Mouse (Mus musculus) forebrain, embryonic 15.5 days (tissue): ENCODE results near the gene Mogat2. TPM values are rescaled to one million over a fixed set of nuclear protein-coding genes. Genes with fewer than 3 reads are reported as not detected.

Experiments used
- ATAC-seq: fragments of 200-750 bp; cut with Nextera tagmentation; replicated peaks from 2 replicates; pipeline ENCODE4 v1.8.0; 2017; ENCODE audit warnings: mild to moderate bottlenecking, moderate TSS enrichment, moderate library complexity
- H3K27ac ChIP-seq: fragments of 300-500 bp; sonication (generic); replicated peaks from 2 replicates; pipeline ENCODE4 v1.5.1; 2015; ENCODE audit warnings: mild to moderate bottlenecking, inconsistent platforms
- H3K27me3 ChIP-seq: fragments of 300-500 bp; sonication (generic); 2 replicates; pipeline ENCODE4 v1.6.1; 2015; ENCODE audit warnings: inconsistent platforms
- H3K36me3 ChIP-seq: fragments of 300-500 bp; sonication (generic); 2 replicates; pipeline ENCODE4 v1.6.1; 2015; ENCODE audit warnings: mild to moderate bottlenecking, inconsistent platforms
- H3K4me1 ChIP-seq: fragments of 300-500 bp; sonication (generic); 2 replicates; pipeline ENCODE4 v1.6.1; 2015; ENCODE audit warnings: inconsistent platforms
- H3K4me2 ChIP-seq: fragments of 300-500 bp; sonication (generic); replicated peaks from 2 replicates; pipeline ENCODE4 v1.6.1; 2015; ENCODE audit warnings: mild to moderate bottlenecking, inconsistent platforms
- H3K4me3 ChIP-seq: fragments of 300-500 bp; sonication (generic); 2 replicates; pipeline ENCODE4 v1.5.1; 2015; ENCODE audit warnings: mild to moderate bottlenecking, inconsistent platforms
- H3K9ac ChIP-seq: fragments of 300-500 bp; sonication (generic); replicated peaks from 2 replicates; pipeline ENCODE4 v1.6.1; 2015; ENCODE audit warnings: mild to moderate bottlenecking, inconsistent platforms
- H3K9me3 ChIP-seq: fragments of 300-500 bp; sonication (generic); 2 replicates; pipeline ENCODE4 v1.6.1; 2016; ENCODE audit warnings: inconsistent platforms
- WGBS: fragments of 180-500 bp; shearing (Covaris S2); methylation state at CpG from one replicate; pipeline ENCODE4 v1.1.7; 2015; ENCODE audit warnings: mixed read lengths; 5-methylcytosine and 5-hydroxymethylcytosine counted together
- polyA plus RNA-seq: library from polyadenylated mRNA; unstranded; fragments of >200 nt; fragmentation: Nextera tagmentation; extraction: Ambion mirVana; gene quantifications from 2 replicates; pipeline ENCODE4 v1.2.1, GENCODE M21; 2015

Mogat2 gene
- polyA plus RNA-seq, 1 experiment from 2014 or later: 1.2 TPM

- Histone ChIP-seq H3K27ac (no peak overlapping the region), H3K27me3 (no peaks in the 10 kb centered on the region), H3K9ac (no peak overlapping the region), H3K9me3 (no peaks in the 10 kb centered on the region), H3K4me2 (no peak overlapping the region), H3K4me1 (no peaks in the 10 kb centered on the region), H3K36me3 (no peaks in the 10 kb centered on the region), H3K4me3 (no peak overlapping the region)
- ATAC-seq: no peak
- 77% methylated on average over 10 of the region's 10 CpGs for WGBS
Observed at GRCm38 (mm10) chr7:99171730-99172463, 66.5 kb downstream of the Mogat2 start.

GRCm38 (mm10) chr7:99170519-99170918 is 67.9 kb downstream of the Mogat2 start:
- Histone ChIP-seq H3K4me3 (no peak overlapping the region), H3K27ac (no peak overlapping the region), H3K4me1 (no peaks in the 10 kb centered on the region), H3K36me3 (no peaks in the 10 kb centered on the region), H3K9me3 (no peaks in the 10 kb centered on the region), H3K27me3 (no peaks in the 10 kb centered on the region), H3K9ac (no peak overlapping the region), H3K4me2 (no peak overlapping the region)
- ATAC-seq: no peak
- 91% methylated on average over 6 of the region's 6 CpGs for WGBS

- no peaks in the 10 kb centered on the region for H3K9me3 ChIP-seq
- H3K9ac ChIP-seq: no peak overlapping the region
- H3K4me1 ChIP-seq: no peaks in the 10 kb centered on the region
- no peak overlapping the region for H3K27ac ChIP-seq
- H3K4me3 ChIP-seq: no peak overlapping the region
- WGBS: 92% methylated on average over 9 of the region's 9 CpGs
- no peak for ATAC-seq
- no peaks in the 10 kb centered on the region for H3K36me3 ChIP-seq
- H3K4me2 ChIP-seq: no peak overlapping the region
- H3K27me3 ChIP-seq: no peaks in the 10 kb centered on the region
Observed at GRCm38 (mm10) chr7:99169717-99170403, 68.6 kb downstream of the Mogat2 start.

Other genes starting within 250 kb of the Mogat2 start
- 17.2 and 17.3 TPM in 2 replicates for gene Uvrag, start 97.5 kb downstream of the Mogat2 start, polyA plus RNA-seq
- gene Dgat2, start 55.9 kb downstream of the Mogat2 start, polyA plus RNA-seq: 14.9 and 15.1 TPM in 2 replicates
- gene Map6, start 28.8 kb upstream of the Mogat2 start, polyA plus RNA-seq: 77.8 and 80.9 TPM in 2 replicates
- 210 and 215 TPM in 2 replicates for gene Serpinh1, start 114.6 kb upstream of the Mogat2 start, polyA plus RNA-seq
- gene Gdpd5, start 142.8 kb upstream of the Mogat2 start, polyA plus RNA-seq: 40.0 and 41.8 TPM in 2 replicates
- gene Klhl35, start 227.4 kb upstream of the Mogat2 start, polyA plus RNA-seq: 3.8 and 7.1 TPM in 2 replicates
- 553 and 561 TPM in 2 replicates for gene Rps3, start 245.1 kb upstream of the Mogat2 start, polyA plus RNA-seq